Mouse (Mus musculus): Measurements from ENCODE around the gene Impdh1. TPM values are rescaled to one million over a fixed set of nuclear protein-coding genes. Genes with fewer than 3 reads are reported as not detected.

Gene Impdh1
- 100 to 1,000 TPM in 1 of 2 experiments, 10 to 100 TPM in 1; 68.5 to 112 TPM for polyA plus RNA-seq (2017; shearing (Covaris generic))

DNA sequence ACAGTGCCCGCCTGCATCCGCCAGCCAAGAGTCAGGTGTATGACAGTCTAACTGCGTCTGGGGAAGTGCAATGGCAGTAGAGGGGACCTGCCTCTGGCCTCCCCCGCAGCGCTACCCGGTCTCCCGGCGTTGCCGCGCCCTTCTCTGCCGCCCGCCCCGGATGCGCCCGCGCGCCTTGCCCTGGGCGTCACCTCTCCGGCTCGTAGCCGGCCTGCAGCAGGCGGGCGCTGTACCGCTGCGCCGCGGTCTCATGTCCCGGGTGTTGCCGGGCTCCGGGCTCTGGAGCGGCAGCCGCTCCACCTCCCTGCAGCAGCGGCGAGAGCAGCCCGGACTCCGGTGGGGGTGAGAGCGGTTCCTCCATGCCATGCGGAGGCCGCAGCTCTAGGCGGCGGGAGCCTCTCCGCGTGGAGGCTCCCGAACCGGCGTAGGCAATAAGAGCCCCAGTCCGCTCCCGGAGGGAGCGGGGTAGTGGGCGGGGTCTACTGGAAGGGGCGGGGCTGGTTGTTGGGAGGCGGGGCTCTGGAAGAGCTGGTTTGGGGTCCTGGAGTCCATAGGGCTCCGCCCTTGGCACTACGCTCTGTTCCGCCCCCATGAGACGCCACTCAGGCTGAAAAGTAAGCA lies at the start of gene Impdh1:
Gene Impdh1 (minus strand): TSS at position 484 of the 621 bp plus-strand sequence.

DNA sequence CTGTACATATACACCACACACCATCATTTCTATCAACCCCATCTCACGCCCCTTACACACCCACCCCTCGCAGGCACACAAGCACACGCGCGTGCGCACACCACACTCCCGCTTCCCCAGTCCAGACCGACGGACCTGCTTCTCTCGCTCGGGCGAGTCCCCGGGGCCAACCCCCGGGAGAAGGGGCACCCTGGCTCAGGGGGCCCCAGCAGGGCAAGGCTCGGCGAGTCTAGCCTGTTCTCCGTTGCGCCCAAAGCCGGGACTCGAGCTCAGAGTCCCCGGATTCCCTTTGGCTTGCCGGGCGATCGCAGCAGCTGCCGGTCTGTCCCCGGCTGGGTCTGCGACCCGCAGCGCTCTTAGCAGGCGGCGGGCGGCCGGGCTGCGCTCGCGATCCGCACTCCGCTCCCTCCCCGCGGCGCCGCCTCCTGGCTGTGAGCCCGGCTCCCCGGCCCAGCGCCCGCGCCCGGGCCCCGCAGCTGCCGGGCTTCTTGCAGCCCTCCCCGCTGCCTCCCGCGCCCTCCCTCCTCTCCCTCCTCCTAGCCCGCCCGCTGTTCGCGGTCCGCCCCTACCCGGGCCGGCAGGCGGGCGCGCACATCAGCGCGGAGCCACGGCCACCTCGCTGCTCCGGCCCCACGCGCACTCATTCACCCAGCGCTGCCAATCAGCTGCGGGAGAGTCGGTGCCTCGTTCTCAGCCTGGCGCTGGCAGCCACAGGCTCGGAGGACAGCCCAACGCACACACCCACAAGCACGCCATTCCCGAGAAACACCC lies 37.1 kb downstream of the Impdh1 start, which contains the start of gene Prrt4:
Gene Prrt4 (minus strand): TSS at position 697 of the 771 bp plus-strand sequence.

DNA sequence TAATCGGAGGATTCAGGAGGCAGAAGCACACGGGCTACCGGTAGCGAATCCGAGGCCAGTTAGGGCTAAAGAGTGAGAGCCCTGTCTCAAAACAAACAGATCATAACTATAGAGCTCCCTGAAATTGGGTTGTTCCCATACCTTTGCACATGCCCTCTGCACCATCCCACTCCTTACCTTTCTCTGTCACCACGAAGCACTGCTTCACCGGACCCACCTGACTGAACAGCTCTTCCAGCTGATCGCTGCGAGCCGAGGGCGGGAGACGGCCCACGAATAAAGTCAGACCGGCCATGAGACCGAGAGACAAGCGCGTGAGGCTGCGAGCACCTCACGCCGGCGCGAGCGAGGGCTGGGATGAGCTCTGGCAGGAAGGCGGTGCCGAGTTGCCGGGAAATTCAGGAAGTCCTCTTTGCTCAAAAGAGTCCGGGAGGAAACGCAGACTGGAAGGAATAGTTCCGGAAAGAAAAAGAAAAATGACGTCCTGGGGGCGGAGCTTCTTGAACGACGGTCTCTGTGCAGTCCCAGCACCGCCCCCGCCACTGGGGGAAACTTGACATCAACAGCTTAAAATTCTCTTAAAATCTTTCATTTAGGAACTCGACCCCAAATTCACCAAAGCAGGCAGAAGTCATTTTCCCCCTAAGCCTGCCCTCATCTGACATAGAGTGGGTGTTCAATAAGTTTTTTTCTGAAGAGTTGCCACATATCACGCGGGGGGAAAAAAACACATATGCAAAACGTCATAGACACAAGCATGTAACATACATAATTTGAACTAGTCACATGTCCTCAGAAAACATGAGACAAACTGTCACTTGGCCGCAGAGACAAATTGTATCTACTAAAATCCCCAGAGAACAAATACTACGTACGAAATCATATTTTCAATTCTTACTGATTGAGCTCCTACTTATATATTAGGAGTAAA lies 51.6 kb downstream of the Impdh1 start, which contains the start of gene Rbm28:
Gene Rbm28 (minus strand): TSS at position 693 of the 931 bp plus-strand sequence.

Other genes starting within 250 kb of the Impdh1 start
- gene Lep, start 156.1 kb downstream of the Impdh1 start, polyA plus RNA-seq (2017; shearing (Covaris generic)) = 1 to 10 TPM in 1 of 2 experiments, under 1 TPM in 1; 0.16 to 2.7 TPM
- 10 to 100 TPM; 57.4 to 62.9 TPM for gene Rbm28, start 51.4 kb downstream of the Impdh1 start, polyA plus RNA-seq (2017; shearing (Covaris generic))
- under 1 TPM; 0.22 to 0.34 TPM for gene Prrt4, start 36.8 kb downstream of the Impdh1 start, polyA plus RNA-seq (2017; shearing (Covaris generic))
- 10 to 100 TPM; 30.8 to 33.0 TPM for gene Hilpda, start 56.1 kb upstream of the Impdh1 start, polyA plus RNA-seq (2017; shearing (Covaris generic))
- gene Fam71f2, start 63.2 kb upstream of the Impdh1 start, polyA plus RNA-seq (2017; shearing (Covaris generic)) = 1 to 10 TPM in 1 of 2 experiments, not detected in 1; 2.7 TPM
- gene Fam71f1, start 102.8 kb upstream of the Impdh1 start, polyA plus RNA-seq (2017; shearing (Covaris generic)) = not detected
- 100 to 1,000 TPM in 1 of 2 experiments, 10 to 100 TPM in 1; 83.5 to 120 TPM for gene Calu, start 131.7 kb upstream of the Impdh1 start, polyA plus RNA-seq (2017; shearing (Covaris generic))
- 1 to 10 TPM in 1 of 2 experiments, under 1 TPM in 1; 0.10 to 1.1 TPM for gene Opn1sw, start 172.1 kb upstream of the Impdh1 start, polyA plus RNA-seq (2017; shearing (Covaris generic))
- 1 to 10 TPM; 2.0 to 5.2 TPM for gene Ccdc136, start 179.9 kb upstream of the Impdh1 start, polyA plus RNA-seq (2017; shearing (Covaris generic))
- gene Flnc, start 216.9 kb upstream of the Impdh1 start, polyA plus RNA-seq (2017; shearing (Covaris generic)) = under 1 TPM; 0.06 to 0.34 TPM